Mouse (Mus musculus) liver, embryonic 14.5 days (tissue): ENCODE data around the gene Plpp6. TPM values are rescaled to one million over a fixed set of nuclear protein-coding genes. Genes with fewer than 3 reads are reported as not detected.

Source experiments
- ATAC-seq: fragments of 200-750 bp; cut with Nextera tagmentation; 2 replicates; pipeline ENCODE4 v1.8.0; 2017; ENCODE audit warnings: moderate number of reproducible peaks, mild to moderate bottlenecking, moderate library complexity; ENCODE audit not compliant: insufficient read depth
- DNase-seq, 3 experiments: peaks; one replicate each; pipeline ENCODE4 v3.0.0-alpha.2; 2012 to 2013; ENCODE audit warnings: low read depth in 3 of 3, low spot score in 3 of 3
- H3K27ac ChIP-seq: fragments of 300-500 bp; sonication (generic); 2 replicates; pipeline ENCODE4 v1.5.1; 2014; ENCODE audit warnings: moderate library complexity, mild to moderate bottlenecking, control low read depth, inconsistent platforms
- H3K27me3 ChIP-seq: fragments of 300-500 bp; sonication (generic); 2 replicates; pipeline ENCODE4 v1.6.1; 2014; ENCODE audit warnings: mild to moderate bottlenecking, low read length, moderate library complexity; ENCODE audit not compliant: control insufficient read depth, insufficient read depth
- H3K36me3 ChIP-seq: fragments of 300-500 bp; sonication (generic); replicated peaks from 2 replicates; pipeline ENCODE4 v1.6.1; 2014; ENCODE audit warnings: low read depth; ENCODE audit not compliant: control insufficient read depth, insufficient read depth
- H3K4me1 ChIP-seq, 2 experiments: fragments of 200-500 bp in 1 of 2; fragments of 300-500 bp in 1 of 2; sonication (generic) in 1 of 2; replicated peaks; 2 replicates each; pipeline ENCODE4 v1.6.1; 2012 to 2014; ENCODE audit warnings: antibody characterized with exemption in 1 of 2, inconsistent platforms in 1 of 2, low read length in 1 of 2; ENCODE audit not compliant: control insufficient read depth in 2 of 2, insufficient read depth in 2 of 2
- H3K4me2 ChIP-seq: fragments of 300-500 bp; sonication (generic); 2 replicates; pipeline ENCODE4 v1.6.1; 2014; ENCODE audit warnings: low read depth, mild to moderate bottlenecking, control low read depth, moderate library complexity
- H3K4me3 ChIP-seq, 2 experiments: fragments of 200-500 bp in 1 of 2; fragments of 300-500 bp in 1 of 2; sonication (generic) in 1 of 2; 2 replicates each; pipeline ENCODE4 v1.5.1; 2012 to 2014; ENCODE audit warnings: low read depth in 2 of 2, low read length in 2 of 2, mild to moderate bottlenecking in 2 of 2, control low read depth in 1 of 2, inconsistent platforms in 1 of 2, moderate library complexity in 1 of 2; ENCODE audit not compliant: insufficient read depth in 1 of 2
- H3K9ac ChIP-seq: fragments of 300-500 bp; sonication (generic); replicated peaks from 2 replicates; pipeline ENCODE4 v1.6.1; 2014; ENCODE audit warnings: mild to moderate bottlenecking, control low read depth, moderate library complexity
- H3K9me3 ChIP-seq: fragments of 300-500 bp; sonication (generic); 2 replicates; pipeline ENCODE4 v1.6.1; 2016; ENCODE audit warnings: low read length, mixed read lengths; ENCODE audit not compliant: control insufficient read depth
- CTCF ChIP-seq: IDR thresholded peaks from 2 replicates; pipeline ENCODE4 v1.5.1; 2016; ENCODE audit warnings: antibody characterized with exemption, low read depth, control low read depth
- EP300 ChIP-seq: IDR thresholded peaks from 2 replicates; pipeline ENCODE4 v1.6.1; 2016; ENCODE audit warnings: antibody characterized with exemption, low read depth
- WGBS: fragments of 180-500 bp; shearing (Covaris S2); extraction: QIAGEN DNeasy Blood & Tissue Kit; methylation state at CpG from one replicate; pipeline ENCODE4 v1.1.7; 2014; ENCODE audit not compliant: insufficient replicate concordance; 5-methylcytosine and 5-hydroxymethylcytosine counted together
- polyA plus RNA-seq, 2 experiments: library from polyadenylated mRNA; depleted of rRNA in 1 of 2; stranded (reverse) in 1 of 2; unstranded in 1 of 2; fragments of >200 nt; fragmentation: Nextera tagmentation in 1 of 2; extraction: Ambion mirVana in 1 of 2; gene quantifications; 2 replicates each; pipeline versions ENCODE4 v1.2.1 to v1.2.3; 2012 to 2014

Gene Plpp6
- polyA plus RNA-seq, 2 experiments, result 1.5 to 2.0 TPM

- Histone ChIP-seq H3K4me3 (no peak overlapping the region), H3K27ac (no peak overlapping the region), H3K4me1 (no peaks in the 10 kb centered on the region; a peak in 1 of 4 replicates), H3K36me3 (peaks cover 22% of the 10 kb centered on the region), H3K27me3 (no peaks in the 10 kb centered on the region), H3K4me2 (no peak overlapping the region), H3K9ac (no peak overlapping the region), H3K9me3 (no peaks in the 10 kb centered on the region)
- WGBS, result 75% methylated on average over 8 of the region's 8 CpGs
- TF ChIP-seq EP300 (no peak), CTCF (no peak)
- no peak for ATAC-seq
- no peak for DNase-seq
These were observed 51.9 kb downstream of the Plpp6 start for GRCm38 (mm10) chr19:29015410-29016203.

GRCm38 (mm10) chr19:29016204-29016765 is 52.5 kb downstream of the Plpp6 start:
- ATAC-seq, result no peak
- 82% methylated on average over 5 of the region's 5 CpGs for WGBS
- no peaks in the 10 kb centered on the region for H3K9me3 ChIP-seq
- H3K4me1 ChIP-seq, result no peaks in the 10 kb centered on the region; a peak in 1 of 4 replicates
- H3K9ac ChIP-seq, result no peak overlapping the region
- DNase-seq, result no peak
- no peak overlapping the region for H3K4me2 ChIP-seq
- TF ChIP-seq EP300 (no peak), CTCF (no peak)
- H3K27me3 ChIP-seq, result no peaks in the 10 kb centered on the region
- H3K36me3 ChIP-seq, result peaks cover 22% of the 10 kb centered on the region
- H3K4me3 ChIP-seq, result no peak overlapping the region
- no peak overlapping the region for H3K27ac ChIP-seq

Other genes with a start within 250 kb of the Plpp6 start
- 0.04 TPM in 1 of 2 replicates, not detected in the other for gene Slc1a1, start 128.9 kb upstream of the Plpp6 start, polyA plus RNA-seq (2012; rRNA removed)
- not detected in 2 replicates for gene Slc1a1, start 128.9 kb upstream of the Plpp6 start, polyA plus RNA-seq (2014; fragmentation: Nextera tagmentation; extraction: Ambion mirVana)
- gene 4430402I18Rik, start 3.8 kb downstream of the Plpp6 start, polyA plus RNA-seq (2012; rRNA removed), result 1.5 and 2.8 TPM in 2 replicates
- gene 4430402I18Rik, start 3.8 kb downstream of the Plpp6 start, polyA plus RNA-seq (2014; fragmentation: Nextera tagmentation; extraction: Ambion mirVana), result 1.4 and 3.1 TPM in 2 replicates
- 5.8 and 8.3 TPM in 2 replicates for gene Cdc37l1, start 26.4 kb downstream of the Plpp6 start, polyA plus RNA-seq (2012; rRNA removed)
- gene Cdc37l1, start 26.4 kb downstream of the Plpp6 start, polyA plus RNA-seq (2014; fragmentation: Nextera tagmentation; extraction: Ambion mirVana), result 8.0 and 8.7 TPM in 2 replicates
- gene Ak3, start 84.0 kb downstream of the Plpp6 start, polyA plus RNA-seq (2012; rRNA removed), result 12.0 and 16.3 TPM in 2 replicates
- gene Ak3, start 84.0 kb downstream of the Plpp6 start, polyA plus RNA-seq (2014; fragmentation: Nextera tagmentation; extraction: Ambion mirVana), result 41.5 and 44.0 TPM in 2 replicates
- 22.3 and 31.4 TPM in 2 replicates for gene Rcl1, start 137.4 kb downstream of the Plpp6 start, polyA plus RNA-seq (2012; rRNA removed)
- 52.1 and 54.8 TPM in 2 replicates for gene Rcl1, start 137.4 kb downstream of the Plpp6 start, polyA plus RNA-seq (2014; fragmentation: Nextera tagmentation; extraction: Ambion mirVana)